Mouse (Mus musculus): ENCODE measurements around the gene Adam19.

DNA sequence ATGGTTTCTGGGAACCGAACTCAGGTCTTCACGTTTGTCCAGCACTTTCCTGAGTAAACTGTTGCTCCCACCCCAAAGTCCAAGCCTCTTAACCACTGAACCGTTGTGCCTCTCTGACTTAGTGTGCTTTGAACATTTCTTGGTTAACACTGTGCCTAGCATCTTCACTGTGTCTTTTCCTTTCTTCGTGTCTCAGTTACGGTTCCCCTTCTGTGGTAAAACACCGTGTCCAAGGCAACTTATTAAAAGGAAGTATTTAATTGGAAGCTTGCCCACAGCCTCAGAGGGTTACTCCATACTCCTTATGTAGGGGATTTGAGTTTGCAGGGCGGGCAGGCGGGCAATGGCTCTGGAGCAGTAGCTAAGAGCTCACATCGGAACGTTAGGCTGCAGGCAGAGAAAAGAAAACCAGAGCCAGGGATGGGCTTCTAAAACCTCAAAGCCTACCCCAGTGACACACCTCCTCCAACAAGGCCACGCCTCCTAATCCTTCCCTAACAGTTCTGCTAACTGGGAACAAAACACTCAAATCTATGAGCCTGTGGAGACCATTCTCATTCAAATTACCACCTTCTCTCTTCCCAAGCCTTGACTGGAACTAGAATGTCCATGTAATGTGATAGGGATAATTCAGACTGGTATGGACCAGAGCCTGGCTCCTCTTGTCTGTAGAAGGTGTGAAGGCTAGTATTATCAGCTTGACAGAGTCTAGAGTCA is 20.8 kb downstream of the Adam19 start:
- TF ChIP-seq CTCF (IDR thresholded peaks at IDR 0.05; ENCODE audit: extremely low read depth, insufficient read depth, insufficient read length, insufficient replicate concordance) = no peak
- no peak for TF ChIP-seq POLR2A (IDR thresholded peaks at IDR 0.05; ENCODE audit: low read depth, low read length)
